Mouse (Mus musculus) heart, postnatal 0 days (tissue): Measurements from ENCODE around the gene Efnb2.

ENCODE experiments used
- CTCF ChIP-seq: IDR thresholded peaks from 2 replicates; pipeline ENCODE4 v1.5.1; 2016; ENCODE audit warnings: antibody characterized with exemption, control low read depth, low read depth
- EP300 ChIP-seq: IDR thresholded peaks from 2 replicates; pipeline ENCODE4 v1.6.1; 2016; ENCODE audit warnings: antibody characterized with exemption, low read depth

GRCm38 (mm10) chr8:8622476-8622875 is 38.6 kb downstream of the Efnb2 start:
- TF ChIP-seq CTCF (no peak), EP300 (no peak)
